Mouse (Mus musculus) neural tube, embryonic 15.5 days (tissue): ENCODE data around the gene Ern1. TPM values are rescaled to one million over a fixed set of nuclear protein-coding genes. Genes with fewer than 3 reads are reported as not detected.

Source experiments
- ATAC-seq: fragments of 200-750 bp; cut with Nextera tagmentation; 2 replicates; pipeline ENCODE4 v1.8.0; 2017; ENCODE audit warnings: mild to moderate bottlenecking, moderate TSS enrichment, moderate library complexity; ENCODE audit not compliant: low FRiP score
- H3K27ac ChIP-seq: fragments of 300-500 bp; sonication (generic); replicated peaks from 2 replicates; pipeline ENCODE4 v1.5.1; 2015; ENCODE audit warnings: mild to moderate bottlenecking, inconsistent platforms
- H3K27me3 ChIP-seq: fragments of 300-500 bp; sonication (generic); replicated peaks from 2 replicates; pipeline ENCODE4 v1.6.1; 2015; ENCODE audit warnings: inconsistent platforms
- H3K36me3 ChIP-seq: fragments of 300-500 bp; sonication (generic); 2 replicates; pipeline ENCODE4 v1.6.1; 2015; ENCODE audit warnings: inconsistent platforms
- H3K4me1 ChIP-seq: fragments of 300-500 bp; sonication (generic); 2 replicates; pipeline ENCODE4 v1.6.1; 2015; ENCODE audit warnings: inconsistent platforms
- H3K4me2 ChIP-seq: fragments of 300-500 bp; sonication (generic); 2 replicates; pipeline ENCODE4 v1.6.1; 2015; ENCODE audit warnings: inconsistent platforms, mild to moderate bottlenecking, moderate library complexity
- H3K4me3 ChIP-seq: fragments of 300-500 bp; sonication (generic); replicated peaks from 2 replicates; pipeline ENCODE4 v1.5.1; 2015; ENCODE audit warnings: mild to moderate bottlenecking, inconsistent platforms
- H3K9ac ChIP-seq: fragments of 300-500 bp; sonication (generic); replicated peaks from 2 replicates; pipeline ENCODE4 v1.6.1; 2015; ENCODE audit warnings: mild to moderate bottlenecking, inconsistent platforms
- H3K9me3 ChIP-seq: fragments of 300-500 bp; sonication (generic); replicated peaks from 2 replicates; pipeline ENCODE4 v1.6.1; 2016; ENCODE audit warnings: inconsistent platforms
- WGBS: fragments of 180-500 bp; shearing (Covaris S2); methylation state at CpG from one replicate; pipeline ENCODE4 v1.1.7; 2015; ENCODE audit warnings: mixed read lengths; 5-methylcytosine and 5-hydroxymethylcytosine counted together
- polyA plus RNA-seq: library from polyadenylated mRNA; unstranded; fragments of >200 nt; fragmentation: Nextera tagmentation; extraction: Ambion mirVana; gene quantifications from 2 replicates; pipeline ENCODE4 v1.2.1, GENCODE M21; 2015

Ern1 gene
- polyA plus RNA-seq, 1 experiment from 2014 or later = 4.1 TPM

GRCm38 (mm10) chr11:106382424-106382823 lies 105.2 kb downstream of the Ern1 start:
- ATAC-seq = no peak
- Histone ChIP-seq H3K4me1 (no peaks in the 10 kb centered on the region), H3K4me2 (no peak overlapping the region), H3K9me3 (no peaks in the 10 kb centered on the region), H3K27ac (no peak overlapping the region), H3K4me3 (no peak overlapping the region), H3K36me3 (no peaks in the 10 kb centered on the region), H3K27me3 (no peaks in the 10 kb centered on the region), H3K9ac (no peak overlapping the region)
- WGBS = 85% methylated on average over 5 of the region's 5 CpGs

- Histone ChIP-seq H3K9ac (no peak overlapping the region), H3K27me3 (no peaks in the 10 kb centered on the region), H3K4me2 (no peak overlapping the region), H3K27ac (no peak overlapping the region), H3K4me3 (no peak overlapping the region), H3K36me3 (no peaks in the 10 kb centered on the region), H3K9me3 (no peaks in the 10 kb centered on the region), H3K4me1 (no peaks in the 10 kb centered on the region)
- 80% methylated on average over 7 of the region's 7 CpGs for WGBS
- ATAC-seq = no peak
Observed at GRCm38 (mm10) chr11:106381883-106382282, 105.8 kb downstream of the Ern1 start.

GRCm38 (mm10) chr11:106381011-106381410 lies 106.6 kb downstream of the Ern1 start:
- WGBS = 86% methylated on average over 11 of the region's 11 CpGs
- no peaks in the 10 kb centered on the region for H3K9me3 ChIP-seq

GRCm38 (mm10) chr11:106374979-106375378 lies 112.7 kb downstream of the Ern1 start:
- no peaks in the 10 kb centered on the region for H3K4me1 ChIP-seq
- H3K9ac ChIP-seq = no peak overlapping the region
- H3K9me3 ChIP-seq = no peaks in the 10 kb centered on the region
- H3K36me3 ChIP-seq = no peaks in the 10 kb centered on the region
- WGBS = 81% methylated on average over 5 of the region's 5 CpGs
- no peak overlapping the region for H3K27ac ChIP-seq
- no peak overlapping the region for H3K4me2 ChIP-seq
- ATAC-seq = no peak
- no peak overlapping the region for H3K4me3 ChIP-seq
- no peaks in the 10 kb centered on the region for H3K27me3 ChIP-seq

More at GRCm38 (mm10) chr11:106381011-106381410, 106.6 kb downstream of the Ern1 start:
- Histone ChIP-seq H3K9ac (no peak overlapping the region), H3K36me3 (no peaks in the 10 kb centered on the region), H3K4me1 (no peaks in the 10 kb centered on the region), H3K4me3 (no peak overlapping the region), H3K27me3 (no peaks in the 10 kb centered on the region), H3K4me2 (no peak overlapping the region), H3K27ac (no peak overlapping the region)
- ATAC-seq = no peak

- H3K9ac ChIP-seq = no peak overlapping the region
- H3K27me3 ChIP-seq = no peaks in the 10 kb centered on the region
- WGBS = 63% methylated on average over 9 of the region's 9 CpGs
- H3K36me3 ChIP-seq = no peaks in the 10 kb centered on the region
- H3K9me3 ChIP-seq = no peaks in the 10 kb centered on the region
- H3K4me1 ChIP-seq = no peaks in the 10 kb centered on the region
- no peak overlapping the region for H3K4me2 ChIP-seq
- no peak overlapping the region for H3K27ac ChIP-seq
- no peak overlapping the region for H3K4me3 ChIP-seq
- no peak for ATAC-seq
Observed at GRCm38 (mm10) chr11:106374559-106374958, 113.1 kb downstream of the Ern1 start.

GRCm38 (mm10) chr11:106373998-106374397 lies 113.7 kb downstream of the Ern1 start:
- 67% methylated on average over 11 of the region's 11 CpGs for WGBS
- H3K27ac ChIP-seq = no peak overlapping the region
- H3K4me1 ChIP-seq = no peaks in the 10 kb centered on the region
- no peak overlapping the region for H3K4me3 ChIP-seq
- H3K27me3 ChIP-seq = no peaks in the 10 kb centered on the region
- H3K9ac ChIP-seq = no peak overlapping the region
- H3K9me3 ChIP-seq = no peaks in the 10 kb centered on the region
- H3K4me2 ChIP-seq = no peak overlapping the region
- no peak for ATAC-seq
- no peaks in the 10 kb centered on the region for H3K36me3 ChIP-seq

- no peak overlapping the region for H3K9ac ChIP-seq
- ATAC-seq = no peak
- no peaks in the 10 kb centered on the region for H3K9me3 ChIP-seq
- no peak overlapping the region for H3K4me2 ChIP-seq
- no peak overlapping the region for H3K27ac ChIP-seq
- H3K4me3 ChIP-seq = no peak overlapping the region
- H3K27me3 ChIP-seq = no peaks in the 10 kb centered on the region
- WGBS = 22% methylated on average over 3 of the region's 3 CpGs
- no peaks in the 10 kb centered on the region for H3K36me3 ChIP-seq
- peaks cover 5% of the 10 kb centered on the region; the same call in 1 of the 2 replicates for H3K4me1 ChIP-seq
Observed at GRCm38 (mm10) chr11:106366316-106366715, 121.3 kb downstream of the Ern1 start.

GRCm38 (mm10) chr11:106365366-106365765 lies 122.3 kb downstream of the Ern1 start, which contains the start of gene Prr29:
Gene Prr29 (plus strand): TSS chr11:106365472.
- no peaks in the 10 kb centered on the region for H3K9me3 ChIP-seq
- H3K36me3 ChIP-seq = no peaks in the 10 kb centered on the region
- WGBS = 52% methylated on average over 10 of the region's 10 CpGs
- H3K4me2 ChIP-seq = peak within 1 kb of the TSS; percentile 20
- no peak within 1 kb of the TSS for H3K9ac ChIP-seq
- no peak for ATAC-seq
- H3K27me3 ChIP-seq = no peaks in the 10 kb centered on the region
- no peak within 1 kb of the TSS for H3K4me3 ChIP-seq
- peaks cover 5% of the 10 kb centered on the region; the same call in 1 of the 2 replicates for H3K4me1 ChIP-seq
- no peak within 1 kb of the TSS for H3K27ac ChIP-seq

GRCm38 (mm10) chr11:106364712-106365111 lies 122.9 kb downstream of the Ern1 start:
- no peaks in the 10 kb centered on the region for H3K36me3 ChIP-seq
- no peak overlapping the region for H3K27ac ChIP-seq
- 7% methylated on average over 11 of the region's 11 CpGs for WGBS
- no peak overlapping the region for H3K9ac ChIP-seq
- no peaks in the 10 kb centered on the region for H3K27me3 ChIP-seq
- ATAC-seq = no peak
- peak overlapping the region; percentile 20 for H3K4me2 ChIP-seq
- no peaks in the 10 kb centered on the region for H3K9me3 ChIP-seq
- H3K4me1 ChIP-seq = peaks cover 5% of the 10 kb centered on the region; the same call in 1 of the 2 replicates
- no peak overlapping the region for H3K4me3 ChIP-seq

GRCm38 (mm10) chr11:106359350-106359749 lies 128.3 kb downstream of the Ern1 start:
- Histone ChIP-seq H3K9ac (no peak overlapping the region), H3K27me3 (no peaks in the 10 kb centered on the region), H3K4me2 (no peak overlapping the region), H3K4me1 (no peaks in the 10 kb centered on the region), H3K27ac (no peak overlapping the region), H3K9me3 (no peaks in the 10 kb centered on the region), H3K4me3 (no peak overlapping the region), H3K36me3 (no peaks in the 10 kb centered on the region)
- 26% methylated on average over 5 of the region's 5 CpGs for WGBS
- ATAC-seq = no peak

- H3K9ac ChIP-seq = no peak overlapping the region
- H3K4me1 ChIP-seq = no peaks in the 10 kb centered on the region
- H3K4me3 ChIP-seq = no peak overlapping the region
- H3K4me2 ChIP-seq = no peak overlapping the region
- no peak for ATAC-seq
- no peak overlapping the region for H3K27ac ChIP-seq
- H3K36me3 ChIP-seq = no peaks in the 10 kb centered on the region
- WGBS = 73% methylated on average over 19 of the region's 19 CpGs
- H3K9me3 ChIP-seq = no peaks in the 10 kb centered on the region
- no peaks in the 10 kb centered on the region for H3K27me3 ChIP-seq
Observed at GRCm38 (mm10) chr11:106355382-106356128, 132.1 kb downstream of the Ern1 start.

GRCm38 (mm10) chr11:106354181-106354580 lies 133.5 kb downstream of the Ern1 start:
- H3K4me1 ChIP-seq = no peaks in the 10 kb centered on the region
- H3K4me2 ChIP-seq = no peak overlapping the region
- no peak for ATAC-seq
- no peaks in the 10 kb centered on the region for H3K27me3 ChIP-seq
- no peak overlapping the region for H3K4me3 ChIP-seq
- no peaks in the 10 kb centered on the region for H3K36me3 ChIP-seq
- 56% methylated on average over 1 of the region's 1 CpGs for WGBS
- H3K9me3 ChIP-seq = no peaks in the 10 kb centered on the region
- H3K9ac ChIP-seq = no peak overlapping the region
- no peak overlapping the region for H3K27ac ChIP-seq
